Mouse (Mus musculus) stomach, postnatal 0 days (tissue): ENCODE measurements around the gene Abr.

Experiments
- CTCF ChIP-seq: IDR thresholded peaks from 2 replicates; pipeline ENCODE4 v1.5.1; 2016; ENCODE audit warnings: antibody characterized with exemption, low read depth, mild to moderate bottlenecking, moderate library complexity
- EP300 ChIP-seq: optimal IDR thresholded peaks from 2 replicates; pipeline ENCODE3; 2016; ENCODE audit warnings: antibody characterized with exemption

- TF ChIP-seq CTCF (no peak), EP300 (no peak)
Measured at GRCm38 (mm10) chr11:76370491-76370890, 251.6 kb downstream of the Abr start.
